Mouse (Mus musculus): Measurements from ENCODE around the gene Cdc34. TPM values are rescaled to one million over a fixed set of nuclear protein-coding genes. Genes with fewer than 3 reads are reported as not detected.

The Cdc34 gene
- polyA plus RNA-seq, 1 experiment = 112 TPM

- H3K4me3 ChIP-seq (replicated peaks; ENCODE audit: extremely low read depth, low read depth, low read length) = peak overlapping the region; percentile 91
- DNase-seq = peak; percentile 48
- H3K4me1 ChIP-seq (ENCODE audit: control insufficient read depth, insufficient read depth, low read length) = peaks cover 14% of the 10 kb centered on the region
- TF ChIP-seq CTCF (IDR thresholded peaks at IDR 0.05; ENCODE audit: insufficient read depth, low read length) = peak; percentile 22; the same call in 1 of the 2 replicates
- no peak for TF ChIP-seq POLR2A (IDR thresholded peaks at IDR 0.05; ENCODE audit: borderline replicate concordance, extremely low read depth, low read depth, low read length)
- WGBS = 2% methylated on average over 10 of the region's 10 CpGs
These were observed 1.1 kb downstream of the Cdc34 start for GRCm38 (mm10) chr10:79682916-79683582.

GRCm38 (mm10) chr10:79683726-79684640 is 2.0 kb downstream of the Cdc34 start:
- Histone ChIP-seq H3K4me3 (replicated peaks; ENCODE audit: extremely low read depth, low read depth, low read length) (no peak overlapping the region), H3K4me1 (ENCODE audit: control insufficient read depth, insufficient read depth, low read length) (peaks cover 14% of the 10 kb centered on the region)
- no peak for DNase-seq
- 37% methylated on average over 6 of the region's 6 CpGs for WGBS
- TF ChIP-seq POLR2A (IDR thresholded peaks at IDR 0.05; ENCODE audit: borderline replicate concordance, extremely low read depth, low read depth, low read length) (no peak), CTCF (IDR thresholded peaks at IDR 0.05; ENCODE audit: insufficient read depth, low read length) (no peak)

- TF ChIP-seq POLR2A (IDR thresholded peaks at IDR 0.05; ENCODE audit: borderline replicate concordance, extremely low read depth, low read depth, low read length) (no peak), CTCF (IDR thresholded peaks at IDR 0.05; ENCODE audit: insufficient read depth, low read length) (no peak)
- Histone ChIP-seq H3K4me3 (replicated peaks; ENCODE audit: extremely low read depth, low read depth, low read length) (no peak overlapping the region), H3K4me1 (ENCODE audit: control insufficient read depth, insufficient read depth, low read length) (peaks cover 14% of the 10 kb centered on the region)
- DNase-seq = no peak
- 93% methylated on average over 25 of the region's 25 CpGs for WGBS
These were observed 3.0 kb downstream of the Cdc34 start for GRCm38 (mm10) chr10:79684770-79685600.

- Histone ChIP-seq H3K4me1 (ENCODE audit: control insufficient read depth, insufficient read depth, low read length) (peaks cover 14% of the 10 kb centered on the region), H3K4me3 (replicated peaks; ENCODE audit: extremely low read depth, low read depth, low read length) (no peak overlapping the region)
- TF ChIP-seq CTCF (IDR thresholded peaks at IDR 0.05; ENCODE audit: insufficient read depth, low read length) (no peak), POLR2A (IDR thresholded peaks at IDR 0.05; ENCODE audit: borderline replicate concordance, extremely low read depth, low read depth, low read length) (no peak)
- WGBS = 87% methylated on average over 2 of the region's 2 CpGs
- DNase-seq = no peak
These were observed 4.2 kb downstream of the Cdc34 start for GRCm38 (mm10) chr10:79686219-79686618.

GRCm38 (mm10) chr10:79686691-79687090 is 4.7 kb downstream of the Cdc34 start:
- TF ChIP-seq POLR2A (IDR thresholded peaks at IDR 0.05; ENCODE audit: borderline replicate concordance, extremely low read depth, low read depth, low read length) (no peak), CTCF (IDR thresholded peaks at IDR 0.05; ENCODE audit: insufficient read depth, low read length) (no peak)
- WGBS = 87% methylated on average over 1 of the region's 1 CpGs
- Histone ChIP-seq H3K4me1 (ENCODE audit: control insufficient read depth, insufficient read depth, low read length) (peaks cover 14% of the 10 kb centered on the region), H3K4me3 (replicated peaks; ENCODE audit: extremely low read depth, low read depth, low read length) (no peak overlapping the region)
- no peak for DNase-seq

- Histone ChIP-seq H3K4me1 (ENCODE audit: control insufficient read depth, insufficient read depth, low read length) (peaks cover 14% of the 10 kb centered on the region), H3K4me3 (replicated peaks; ENCODE audit: extremely low read depth, low read depth, low read length) (no peak overlapping the region)
- TF ChIP-seq POLR2A (IDR thresholded peaks at IDR 0.05; ENCODE audit: borderline replicate concordance, extremely low read depth, low read depth, low read length) (no peak), CTCF (IDR thresholded peaks at IDR 0.05; ENCODE audit: insufficient read depth, low read length) (no peak)
- 95% methylated on average over 6 of the region's 6 CpGs for WGBS
- DNase-seq = no peak
These were observed 5.5 kb downstream of the Cdc34 start for GRCm38 (mm10) chr10:79687513-79687912.

GRCm38 (mm10) chr10:79688720-79689119 is 6.7 kb downstream of the Cdc34 start, which contains the start of gene Gzmm:
Gene Gzmm, plus strand, starts transcription at chr10:79689020.
- 0 out of 2 replicates have a peak, but pooled peaks have one; percentile 11 for TF ChIP-seq POLR2A (IDR thresholded peaks at IDR 0.05; ENCODE audit: borderline replicate concordance, extremely low read depth, low read depth, low read length)
- no peak for TF ChIP-seq CTCF (IDR thresholded peaks at IDR 0.05; ENCODE audit: insufficient read depth, low read length)
- Histone ChIP-seq H3K4me1 (ENCODE audit: control insufficient read depth, insufficient read depth, low read length) (peaks cover 7% of the 10 kb centered on the region), H3K4me3 (replicated peaks; ENCODE audit: extremely low read depth, low read depth, low read length) (no peak within 1 kb of the TSS)
- WGBS = 80% methylated on average over 4 of the region's 4 CpGs
- no peak for DNase-seq

- WGBS = 90% methylated on average over 3 of the region's 3 CpGs
- TF ChIP-seq POLR2A (IDR thresholded peaks at IDR 0.05; ENCODE audit: borderline replicate concordance, extremely low read depth, low read depth, low read length) = no peak
- no peak for TF ChIP-seq CTCF (IDR thresholded peaks at IDR 0.05; ENCODE audit: insufficient read depth, low read length)
- H3K4me1 ChIP-seq (ENCODE audit: control insufficient read depth, insufficient read depth, low read length) = peaks cover 2% of the 10 kb centered on the region
- no peak overlapping the region for H3K4me3 ChIP-seq (replicated peaks; ENCODE audit: extremely low read depth, low read depth, low read length)
- DNase-seq = no peak
These were observed 7.2 kb downstream of the Cdc34 start for GRCm38 (mm10) chr10:79689178-79689577.
